Mouse (Mus musculus): Measurements from ENCODE around the gene Wdr34. TPM values are rescaled to one million over a fixed set of nuclear protein-coding genes. Genes with fewer than 3 reads are reported as not detected.

Gene Wdr34
- 7.2 TPM for polyA plus RNA-seq (2015; fragmentation: Illumina TruSeq; extraction: RNeasy Lipid Tissue Mini Kit (QIAGEN cat#74804); ENCODE audit: insufficient read depth, low read depth, low replicate concordance)

GRCm38 (mm10) chr2:30048699-30049388, at the start of gene Wdr34:
Wdr34 (minus strand) TSS chr2:30048881.

GRCm38 (mm10) chr2:30093471-30094207, 45.0 kb upstream of the Wdr34 start, which contains the start of gene Zdhhc12:
Zdhhc12 (minus strand) TSS chr2:30093648.

GRCm38 (mm10) chr2:30077502-30078348, 29.0 kb upstream of the Wdr34 start, which contains the start of gene Pkn3:
Pkn3 (plus strand) TSS chr2:30077684.

GRCm38 (mm10) chr2:30057223-30057904, 8.7 kb upstream of the Wdr34 start, which contains the start of gene Set:
Set (plus strand) TSS chr2:30057378.

Other genes with a start within 250 kb of the Wdr34 start
- 7.8 TPM for gene Slc27a4, start 246.2 kb downstream of the Wdr34 start, polyA plus RNA-seq (2015; fragmentation: Illumina TruSeq; extraction: RNeasy Lipid Tissue Mini Kit (QIAGEN cat#74804); ENCODE audit: insufficient read depth, low read depth, low replicate concordance)
- gene Urm1, start 228.8 kb downstream of the Wdr34 start, polyA plus RNA-seq (2015; fragmentation: Illumina TruSeq; extraction: RNeasy Lipid Tissue Mini Kit (QIAGEN cat#74804); ENCODE audit: insufficient read depth, low read depth, low replicate concordance) = 4.5 TPM
- gene Cercam, start 179.7 kb downstream of the Wdr34 start, polyA plus RNA-seq (2015; fragmentation: Illumina TruSeq; extraction: RNeasy Lipid Tissue Mini Kit (QIAGEN cat#74804); ENCODE audit: insufficient read depth, low read depth, low replicate concordance) = 2.3 TPM
- gene Odf2, start 159.7 kb downstream of the Wdr34 start, polyA plus RNA-seq (2015; fragmentation: Illumina TruSeq; extraction: RNeasy Lipid Tissue Mini Kit (QIAGEN cat#74804); ENCODE audit: insufficient read depth, low read depth, low replicate concordance) = 15.8 TPM
- 8.2 TPM for gene Gle1, start 113.5 kb downstream of the Wdr34 start, polyA plus RNA-seq (2015; fragmentation: Illumina TruSeq; extraction: RNeasy Lipid Tissue Mini Kit (QIAGEN cat#74804); ENCODE audit: insufficient read depth, low read depth, low replicate concordance)
- gene Sptan1, start 83.3 kb downstream of the Wdr34 start, polyA plus RNA-seq (2015; fragmentation: Illumina TruSeq; extraction: RNeasy Lipid Tissue Mini Kit (QIAGEN cat#74804); ENCODE audit: insufficient read depth, low read depth, low replicate concordance) = 85.5 TPM
- gene Set, start 8.5 kb upstream of the Wdr34 start, polyA plus RNA-seq (2015; fragmentation: Illumina TruSeq; extraction: RNeasy Lipid Tissue Mini Kit (QIAGEN cat#74804); ENCODE audit: insufficient read depth, low read depth, low replicate concordance) = 25.1 TPM
- 7.9 TPM for gene Pkn3, start 28.8 kb upstream of the Wdr34 start, polyA plus RNA-seq (2015; fragmentation: Illumina TruSeq; extraction: RNeasy Lipid Tissue Mini Kit (QIAGEN cat#74804); ENCODE audit: insufficient read depth, low read depth, low replicate concordance)
- gene Zdhhc12, start 44.8 kb upstream of the Wdr34 start, polyA plus RNA-seq (2015; fragmentation: Illumina TruSeq; extraction: RNeasy Lipid Tissue Mini Kit (QIAGEN cat#74804); ENCODE audit: insufficient read depth, low read depth, low replicate concordance) = 7.0 TPM
- 8.3 TPM for gene Zer1, start 75.7 kb upstream of the Wdr34 start, polyA plus RNA-seq (2015; fragmentation: Illumina TruSeq; extraction: RNeasy Lipid Tissue Mini Kit (QIAGEN cat#74804); ENCODE audit: insufficient read depth, low read depth, low replicate concordance)
- gene Tbc1d13, start 84.9 kb upstream of the Wdr34 start, polyA plus RNA-seq (2015; fragmentation: Illumina TruSeq; extraction: RNeasy Lipid Tissue Mini Kit (QIAGEN cat#74804); ENCODE audit: insufficient read depth, low read depth, low replicate concordance) = 8.6 TPM
- 8.6 TPM for gene Endog, start 122.6 kb upstream of the Wdr34 start, polyA plus RNA-seq (2015; fragmentation: Illumina TruSeq; extraction: RNeasy Lipid Tissue Mini Kit (QIAGEN cat#74804); ENCODE audit: insufficient read depth, low read depth, low replicate concordance)
- gene Spout1, start 129.6 kb upstream of the Wdr34 start, polyA plus RNA-seq (2015; fragmentation: Illumina TruSeq; extraction: RNeasy Lipid Tissue Mini Kit (QIAGEN cat#74804); ENCODE audit: insufficient read depth, low read depth, low replicate concordance) = 6.3 TPM
- 12.2 TPM for gene Kyat1, start 157.0 kb upstream of the Wdr34 start, polyA plus RNA-seq (2015; fragmentation: Illumina TruSeq; extraction: RNeasy Lipid Tissue Mini Kit (QIAGEN cat#74804); ENCODE audit: insufficient read depth, low read depth, low replicate concordance)
- 7.2 TPM for gene Lrrc8a, start 188.8 kb upstream of the Wdr34 start, polyA plus RNA-seq (2015; fragmentation: Illumina TruSeq; extraction: RNeasy Lipid Tissue Mini Kit (QIAGEN cat#74804); ENCODE audit: insufficient read depth, low read depth, low replicate concordance)
- gene Gm28035, start 191.7 kb upstream of the Wdr34 start, polyA plus RNA-seq (2015; fragmentation: Illumina TruSeq; extraction: RNeasy Lipid Tissue Mini Kit (QIAGEN cat#74804); ENCODE audit: insufficient read depth, low read depth, low replicate concordance) = 0.46 TPM
- gene Phyhd1, start 217.3 kb upstream of the Wdr34 start, polyA plus RNA-seq (2015; fragmentation: Illumina TruSeq; extraction: RNeasy Lipid Tissue Mini Kit (QIAGEN cat#74804); ENCODE audit: insufficient read depth, low read depth, low replicate concordance) = 10.5 TPM
- gene Gm28038, start 232.2 kb upstream of the Wdr34 start, polyA plus RNA-seq (2015; fragmentation: Illumina TruSeq; extraction: RNeasy Lipid Tissue Mini Kit (QIAGEN cat#74804); ENCODE audit: insufficient read depth, low read depth, low replicate concordance) = not detected
- gene Dolk, start 237.5 kb upstream of the Wdr34 start, polyA plus RNA-seq (2015; fragmentation: Illumina TruSeq; extraction: RNeasy Lipid Tissue Mini Kit (QIAGEN cat#74804); ENCODE audit: insufficient read depth, low read depth, low replicate concordance) = 2.7 TPM
- 4.0 TPM for gene Nup188, start 237.5 kb upstream of the Wdr34 start, polyA plus RNA-seq (2015; fragmentation: Illumina TruSeq; extraction: RNeasy Lipid Tissue Mini Kit (QIAGEN cat#74804); ENCODE audit: insufficient read depth, low read depth, low replicate concordance)